Mouse (Mus musculus) right cerebral cortex, postnatal 4 days (tissue): Measurements from ENCODE around the gene Olfr800.

Source experiments
- DNase-seq: peaks from one replicate; pipeline ENCODE4 v3.0.0-alpha.2; 2022

Olfr800 gene

GRCm38 (mm10) chr10:129657394-129657793 is at the start of gene Olfr800:
Gene Olfr800 (plus strand): TSS chr10:129657694.
- DNase-seq = no peak

- no peak for DNase-seq
These were observed 45.0 kb upstream of the Olfr800 start, which contains the start of gene Olfr796 for GRCm38 (mm10) chr10:129612470-129612869. Gene Olfr796 (minus strand): TSS chr10:129612570.

GRCm38 (mm10) chr10:129621724-129622123 is 35.8 kb upstream of the Olfr800 start:
- DNase-seq = no peak

GRCm38 (mm10) chr10:129623251-129623650 is 34.2 kb upstream of the Olfr800 start:
- DNase-seq = no peak

- DNase-seq = no peak
These were observed 29.7 kb upstream of the Olfr800 start, which contains the start of gene Olfr798 for GRCm38 (mm10) chr10:129627834-129628233. Gene Olfr798 (minus strand): TSS chr10:129627934.

- no peak for DNase-seq
These were observed 20.3 kb upstream of the Olfr800 start, which contains the start of gene Olfr799 for GRCm38 (mm10) chr10:129637184-129637583. Gene Olfr799 (plus strand): TSS chr10:129637484.

GRCm38 (mm10) chr10:129651763-129652162 is 5.7 kb upstream of the Olfr800 start:
- no peak for DNase-seq

GRCm38 (mm10) chr10:129673765-129674164 is 16.3 kb downstream of the Olfr800 start, which contains the start of gene Olfr801:
Gene Olfr801 (minus strand): TSS chr10:129673865.
- no peak for DNase-seq

- no peak for DNase-seq
These were observed 30.6 kb downstream of the Olfr800 start, which contains the start of gene Olfr802 for GRCm38 (mm10) chr10:129688069-129688468. Gene Olfr802 (minus strand): TSS chr10:129688169.

GRCm38 (mm10) chr10:129694186-129694585 is 36.7 kb downstream of the Olfr800 start, which contains the start of gene Olfr803:
Gene Olfr803 (minus strand): TSS chr10:129694286.
- DNase-seq = no peak

- no peak for DNase-seq
These were observed 45.4 kb downstream of the Olfr800 start, which contains the start of gene Olfr804 for GRCm38 (mm10) chr10:129702910-129703309. Gene Olfr804 (plus strand): TSS chr10:129703210.
